Mouse (Mus musculus): ENCODE data around the gene 1700086D15Rik.

- TF ChIP-seq EP300 (IDR thresholded peaks at IDR 0.05; ENCODE audit: low read depth) (no peak), CTCF (IDR thresholded peaks at IDR 0.05; ENCODE audit: low read depth) (no peak)
Measured at GRCm38 (mm10) chr11:65107151-65107550, 52.5 kb downstream of the 1700086D15Rik start.

Data from liver, postnatal 0 days (tissue).